Mouse (Mus musculus) heart, postnatal 14 days (tissue): ENCODE measurements around the gene Rad23a. TPM values are rescaled to one million over a fixed set of nuclear protein-coding genes. Genes with fewer than 3 reads are reported as not detected.
A peak's percentile ranks its signal among the peaks of the same experiment; 100 is the strongest.

Experiments used
- DNase-seq, 2 experiments: peaks; one replicate each; pipeline ENCODE4 v3.0.0; 2021 to 2022
- intact Hi-C: fragments of 180-260 bp; cut with DNase I; formaldehyde crosslinking; loops from one replicate; pipeline ENCODE4 v1.15.1; 2025
- total RNA-seq, 2 experiments: library from RNA; stranded (reverse); gene quantifications; 2 replicates each; pipeline ENCODE4 v1.2.3; 2021

Rad23a gene
- total RNA-seq, 2 experiments from 2014 or later, result 78.9 to 79.9 TPM

DNA sequence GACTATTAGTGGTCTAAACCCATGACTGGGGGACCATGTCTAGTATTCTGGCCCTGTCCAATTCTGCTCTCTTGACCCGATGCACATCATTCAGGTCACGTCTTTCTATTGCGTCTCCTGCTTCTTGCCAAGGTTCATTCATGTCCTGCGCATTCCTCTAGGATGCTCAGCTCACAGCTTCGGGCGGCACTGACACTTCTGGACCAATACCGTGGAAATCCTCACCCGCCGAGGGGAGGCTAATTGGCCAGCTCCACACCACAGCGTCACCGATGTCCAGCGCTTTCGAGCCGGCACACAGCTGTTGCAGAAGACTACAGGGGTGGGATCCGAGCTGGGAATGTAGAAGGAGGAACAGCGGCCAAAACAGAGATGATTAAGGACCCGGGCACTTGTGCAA is 24.3 kb downstream of the Rad23a start:
- intact Hi-C loops, result no loop called here
- DNase-seq, result no peak

DNA sequence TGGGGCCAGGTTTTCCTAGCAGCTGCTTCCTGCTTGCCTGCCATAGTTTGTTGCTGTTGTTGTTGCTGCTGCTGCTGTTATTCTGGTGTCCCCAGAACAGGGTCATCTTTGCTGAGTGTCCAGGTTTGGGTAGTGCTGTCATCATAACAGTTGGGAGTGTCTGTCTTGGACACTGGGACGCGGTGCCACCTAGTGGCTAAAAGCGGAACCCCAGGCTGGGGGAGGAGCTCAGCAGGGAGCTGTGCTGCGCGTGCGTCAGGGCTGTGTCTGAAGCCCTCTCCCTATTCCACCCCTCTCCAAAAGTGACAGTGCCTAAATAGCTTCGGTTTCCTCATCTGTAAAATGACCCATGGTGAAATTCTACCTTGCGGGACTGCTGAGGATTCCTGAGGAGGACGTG is 24.9 kb downstream of the Rad23a start:
- peak; percentile 97 to 100 for DNase-seq
- intact Hi-C loops, result loop anchor here (1.0 kb wide), 1 partner anchor 177 kb away; no protein-coding TSS in a partner anchor

DNA sequence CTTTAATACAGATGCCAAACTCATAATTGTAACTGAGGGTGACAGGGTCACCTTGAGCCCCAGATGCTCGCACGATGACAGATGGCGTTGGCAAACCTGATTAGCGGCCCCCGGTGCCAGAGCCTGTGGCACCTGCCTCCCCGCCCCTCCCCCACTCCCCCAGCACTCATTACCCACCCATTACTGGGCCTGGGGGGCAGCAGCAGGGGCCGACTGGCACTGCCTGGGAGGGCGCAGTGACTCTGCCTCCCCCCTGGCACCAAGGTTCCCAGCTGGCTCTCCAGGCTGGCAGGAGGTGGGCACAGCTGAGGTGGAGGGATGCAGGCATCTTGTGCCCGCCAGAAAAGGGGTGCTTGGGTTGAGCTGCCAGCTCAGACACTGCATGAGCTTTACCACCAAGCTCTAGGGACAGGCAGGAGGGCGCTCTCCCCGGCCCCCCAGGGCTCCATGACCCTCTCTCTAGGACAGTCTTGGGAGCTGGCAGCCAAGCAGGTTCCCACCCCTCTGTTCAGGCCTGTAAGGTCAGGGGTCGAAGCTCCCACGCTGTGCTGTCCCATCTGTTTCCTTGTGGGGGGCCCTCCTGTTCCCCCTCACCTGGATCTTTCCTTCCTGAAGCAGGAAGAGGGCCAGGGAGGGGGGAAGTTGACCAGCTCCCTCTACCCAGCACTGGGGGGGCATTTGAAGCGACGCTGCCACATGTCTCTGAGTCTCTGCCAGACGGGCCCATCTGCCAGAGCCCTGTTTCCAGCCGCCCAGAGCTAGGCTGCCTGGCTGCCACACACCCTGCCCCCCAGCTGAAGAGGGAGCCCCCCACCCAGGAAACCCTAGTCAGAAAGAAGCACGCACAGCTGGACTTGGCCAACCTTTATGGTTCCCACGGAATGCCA is 25.7 kb downstream of the Rad23a start:
- DNase-seq, result no peak
- intact Hi-C loops, result loop anchor here (1.0 to 5.0 kb wide), 2 partner anchors 176 to 452 kb away; no protein-coding TSS in a partner anchor

DNA sequence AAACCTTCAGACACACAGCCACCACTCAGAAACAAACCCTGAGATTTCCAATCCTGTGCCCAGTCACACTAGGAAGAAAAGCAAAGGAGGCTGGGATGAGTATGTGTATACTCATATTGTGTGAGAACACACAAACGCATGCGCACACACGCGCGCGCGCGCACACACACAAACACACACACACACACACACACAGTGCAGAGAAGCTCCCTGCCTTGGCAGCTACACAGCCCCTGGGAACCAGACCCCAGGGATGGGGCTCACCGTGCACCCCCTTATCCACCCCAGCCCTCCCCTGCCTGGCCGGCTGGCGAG is 26.3 kb downstream of the Rad23a start:
- intact Hi-C loops, result loop anchor here (5.0 kb wide), 1 partner anchor 452 kb away; no protein-coding TSS in a partner anchor
- no peak for DNase-seq

DNA sequence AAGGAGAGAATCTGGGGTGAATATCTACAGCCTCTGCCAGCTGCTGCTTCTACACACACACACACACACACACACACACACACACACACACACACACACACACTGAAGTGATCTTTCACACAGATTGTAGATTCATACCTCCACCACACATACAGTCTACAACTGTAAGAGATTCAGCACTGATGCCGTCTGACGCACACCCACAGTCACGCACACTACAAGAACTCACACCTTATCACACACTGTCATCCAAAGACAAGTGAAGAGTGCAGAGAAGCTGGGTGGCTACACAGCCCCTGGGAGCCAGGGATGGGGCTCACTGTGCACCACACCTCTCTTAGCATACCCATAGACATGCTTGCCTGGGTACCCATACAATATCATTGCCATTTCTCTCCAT is 26.6 kb downstream of the Rad23a start:
- no peak for DNase-seq
- intact Hi-C loops, result loop anchor here (2.0 to 5.0 kb wide), 4 partner anchors 55 to 452 kb away; no protein-coding TSS in a partner anchor

DNA sequence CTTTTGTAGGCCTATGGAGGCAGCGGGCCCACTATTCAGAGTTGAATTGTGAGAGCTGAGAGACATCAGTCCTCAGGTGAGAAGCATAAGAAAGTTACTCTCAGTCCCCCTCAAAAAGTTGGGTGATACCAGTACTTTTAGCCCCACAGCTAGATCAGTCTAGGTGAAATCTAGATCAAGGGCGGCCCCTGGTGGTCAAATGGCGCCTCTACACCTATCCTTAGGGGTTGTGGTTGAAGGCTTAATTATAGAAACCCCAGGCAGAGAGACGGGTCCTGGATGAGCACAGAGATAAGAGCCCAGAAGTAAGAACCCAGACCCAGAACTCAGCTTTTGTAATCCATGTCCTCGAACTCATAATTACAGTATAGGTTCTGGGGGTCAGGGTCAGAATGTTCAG is 27.4 kb downstream of the Rad23a start:
- peak; percentile 85 to 90 for DNase-seq
- intact Hi-C loops, result loop anchor here (2.0 to 5.0 kb wide), 4 partner anchors 54 to 451 kb away; no protein-coding TSS in a partner anchor

DNA sequence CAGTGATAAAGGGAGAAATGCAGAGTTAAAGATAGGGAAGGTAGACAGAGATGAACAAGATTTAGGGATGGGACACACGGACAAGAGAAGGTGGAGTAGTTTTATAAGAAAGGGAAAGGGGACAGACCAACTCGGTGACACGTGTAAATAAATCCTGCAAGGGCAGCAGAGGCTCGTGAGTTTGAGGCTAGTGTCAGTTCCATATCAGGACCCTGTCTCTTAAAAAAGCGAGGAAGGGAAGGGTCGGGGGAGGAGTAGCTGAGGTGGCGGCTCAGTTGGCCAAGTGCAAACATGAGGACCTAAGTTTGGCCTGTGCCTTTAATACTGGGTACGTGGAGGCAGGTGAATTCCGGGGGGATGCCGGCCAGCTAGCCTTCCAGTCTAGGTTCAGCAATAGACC is 29.2 kb downstream of the Rad23a start:
- intact Hi-C loops, result loop anchor here (1.0 to 5.0 kb wide), 2 partner anchors 102 to 449 kb away; no protein-coding TSS in a partner anchor
- DNase-seq, result no peak

DNA sequence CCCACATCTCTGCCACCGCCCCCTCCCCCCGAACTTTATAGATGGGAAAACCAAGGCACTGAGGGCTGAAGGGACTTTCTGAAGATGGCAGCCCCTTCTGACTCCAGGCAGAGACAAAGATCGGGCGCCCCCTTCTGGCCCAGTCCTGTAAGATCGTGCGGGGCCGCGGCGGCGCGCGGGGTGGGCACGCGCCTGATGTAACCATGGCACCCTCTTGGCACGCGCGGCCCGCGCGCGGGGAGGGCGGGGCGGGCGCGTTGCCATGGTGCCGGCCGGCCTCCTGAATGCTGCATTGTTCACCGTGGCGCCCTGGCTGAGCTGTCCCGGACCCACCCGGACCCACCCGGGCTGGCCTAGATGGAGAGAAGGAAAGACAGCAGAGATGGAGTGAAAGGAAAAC is 29.6 kb downstream of the Rad23a start:
- intact Hi-C loops, result loop anchor here (1.0 to 5.0 kb wide), 3 partner anchors 74 to 449 kb away; no protein-coding TSS in a partner anchor
- DNase-seq, result peak; percentile 96 to 98

DNA sequence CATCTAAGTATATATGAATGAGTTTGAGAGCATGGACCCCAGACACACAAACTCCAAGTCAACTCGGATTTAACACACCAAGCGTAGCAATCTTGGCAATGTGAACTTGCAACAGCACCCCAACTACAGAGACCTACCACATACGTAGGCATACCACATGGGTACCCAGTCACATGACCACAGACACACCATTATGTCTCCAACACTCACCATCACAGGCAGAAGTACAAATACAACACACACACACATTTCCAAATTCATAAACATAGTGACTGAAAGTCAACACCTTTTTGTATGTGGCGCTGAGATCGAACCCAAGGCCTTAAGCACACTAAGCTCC is 30.6 kb downstream of the Rad23a start:
- DNase-seq, result no peak
- intact Hi-C loops, result loop anchor here (1.0 to 5.0 kb wide), 2 partner anchors 73 to 448 kb away; no protein-coding TSS in a partner anchor

DNA sequence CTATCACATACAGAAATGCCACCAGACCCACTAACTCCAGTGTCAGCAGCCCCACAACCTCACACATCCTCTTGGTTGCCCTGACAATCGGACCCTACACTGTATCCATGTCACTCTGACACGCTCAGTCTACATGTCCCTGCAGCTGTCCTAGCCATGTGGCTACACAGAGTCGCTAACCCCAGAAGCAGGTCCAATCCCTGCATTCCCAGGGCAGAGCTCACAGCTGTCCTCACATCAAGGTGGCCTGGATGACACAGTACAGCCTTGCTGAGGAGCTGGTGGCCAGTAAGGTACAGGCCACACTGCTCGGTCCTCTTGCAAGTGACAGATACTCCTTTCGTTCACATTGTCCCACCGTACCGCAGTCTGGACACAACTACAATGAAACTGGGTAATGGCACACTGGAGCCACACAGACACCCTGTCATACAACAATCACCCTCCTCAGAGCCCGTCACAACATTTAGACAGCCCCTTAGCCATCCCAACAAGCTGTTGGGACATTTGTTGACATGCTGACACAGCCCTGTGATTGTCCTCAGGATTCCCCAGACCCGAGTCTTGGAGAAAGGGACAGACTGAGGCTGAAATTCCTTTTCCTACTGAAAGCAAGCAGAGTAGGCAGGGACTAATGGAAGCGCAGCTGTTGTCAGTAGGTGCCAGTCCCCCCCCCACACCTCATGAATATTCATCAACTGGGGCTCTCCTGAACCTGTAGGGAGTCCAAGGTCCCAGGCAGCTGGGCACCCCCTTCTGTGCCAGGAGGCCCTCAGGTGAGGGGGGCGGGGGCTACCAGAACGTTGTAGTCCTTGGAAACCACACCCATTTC is 31.1 kb downstream of the Rad23a start:
- no peak for DNase-seq
- intact Hi-C loops, result no loop called here

DNA sequence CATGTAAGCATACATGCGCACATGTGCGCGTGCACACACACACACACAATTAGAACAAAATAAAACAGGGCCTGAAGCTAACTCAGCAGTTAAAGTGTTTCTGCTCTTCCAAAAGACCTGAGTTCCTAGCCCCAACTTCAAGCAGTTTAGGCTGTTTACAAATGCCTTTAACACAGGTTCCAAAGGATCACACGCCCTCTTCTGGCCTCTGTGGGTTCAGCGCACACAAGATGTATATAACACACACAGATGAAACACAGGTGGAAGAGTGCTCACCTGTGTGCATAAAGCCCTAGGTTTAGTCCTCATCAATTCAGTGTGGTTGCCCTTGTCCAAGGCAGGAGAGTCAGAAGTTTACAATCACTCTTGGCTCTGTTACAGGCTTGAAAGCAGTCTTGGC is 34.4 kb downstream of the Rad23a start:
- intact Hi-C loops, result no loop called here
- no peak for DNase-seq

DNA sequence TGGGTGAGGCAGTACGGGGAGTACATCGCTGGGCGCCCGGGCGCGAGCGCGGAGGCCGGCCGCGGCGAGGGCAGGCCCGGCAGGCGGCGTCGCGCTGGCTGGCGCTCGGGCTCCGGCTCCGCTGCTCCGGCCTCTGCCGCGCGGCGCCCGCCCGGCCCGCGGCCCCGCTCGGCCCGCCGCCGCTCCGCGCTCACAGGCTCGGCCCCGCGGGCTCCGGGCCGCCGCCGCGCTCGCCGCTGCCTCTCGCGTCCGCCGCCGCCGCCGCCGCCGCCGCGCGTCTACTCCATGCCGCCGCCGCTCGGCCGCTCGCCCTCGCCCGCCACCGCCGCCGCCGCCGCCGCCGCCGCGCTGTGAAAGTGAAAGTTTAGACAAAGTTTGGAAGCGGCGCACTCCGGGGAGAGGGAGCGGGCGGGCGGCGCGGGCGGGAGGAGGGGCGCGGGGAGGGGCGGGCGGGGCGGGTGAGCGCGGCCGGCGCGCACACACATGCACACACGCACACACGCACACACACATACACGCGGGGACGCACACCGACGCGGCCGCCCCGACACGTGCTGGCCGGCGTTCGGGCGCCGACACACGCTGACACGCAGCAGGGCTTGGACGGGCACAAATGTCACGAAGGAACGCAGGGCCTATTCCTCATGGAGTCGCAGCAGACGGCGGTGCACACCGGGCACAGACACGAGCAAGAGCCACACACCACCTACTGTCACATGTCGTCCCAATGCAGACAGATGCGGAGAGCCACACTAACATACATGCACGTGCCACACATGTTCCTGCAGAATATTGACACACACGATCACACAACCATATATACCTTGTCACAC is 40.2 kb downstream of the Rad23a start, which contains the start of gene Nfix:
Nfix (minus strand) TSS at position 346 of the 833 bp plus-strand sequence.
- peak; percentile 80 to 85 for DNase-seq
- intact Hi-C loops, result loop anchor here (2.0 to 5.0 kb wide), 2 partner anchors 15 to 38 kb away; no protein-coding TSS in a partner anchor

DNA sequence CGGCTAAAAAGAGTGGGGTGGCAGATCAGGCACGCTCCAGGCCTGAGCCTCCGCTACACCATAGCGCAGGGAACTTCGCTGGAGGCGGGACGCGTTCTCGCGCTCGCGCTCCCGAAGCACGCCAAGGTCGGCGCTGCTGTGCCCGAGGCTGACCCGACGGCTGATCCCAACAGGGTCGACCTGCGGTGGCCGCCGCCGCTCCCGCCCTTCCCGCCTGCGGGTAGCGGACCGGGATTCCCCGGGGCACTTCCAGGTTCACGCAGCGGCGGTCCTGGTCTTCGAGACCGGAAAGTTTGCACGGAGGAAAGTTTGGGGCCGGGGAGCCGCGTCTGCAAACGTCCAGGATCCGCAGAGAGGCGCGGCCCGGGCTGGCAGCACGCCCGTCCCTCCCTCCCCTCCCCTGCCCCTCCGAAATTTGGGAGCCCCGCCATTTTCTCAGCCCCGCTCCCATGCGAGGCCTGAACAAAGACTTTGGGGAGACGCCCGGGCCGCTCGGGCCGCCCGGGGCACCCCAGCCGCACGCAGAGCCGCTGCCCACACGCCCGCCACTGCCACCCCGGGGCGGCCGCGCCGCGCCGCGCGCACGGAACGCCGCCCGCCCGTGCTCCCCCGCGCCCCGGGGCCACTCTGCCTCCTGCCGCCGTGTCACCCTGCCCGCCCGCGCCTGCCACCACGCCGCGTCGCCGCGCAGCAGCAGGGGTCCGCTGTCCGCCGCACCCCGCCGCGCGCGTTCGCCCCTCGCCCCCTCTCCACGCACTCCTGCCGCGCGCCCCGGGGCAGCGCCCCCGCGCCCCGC is 41.1 kb downstream of the Rad23a start:
- intact Hi-C loops, result loop anchor here (2.0 to 5.0 kb wide), 2 partner anchors 15 to 37 kb away; no protein-coding TSS in a partner anchor

DNA sequence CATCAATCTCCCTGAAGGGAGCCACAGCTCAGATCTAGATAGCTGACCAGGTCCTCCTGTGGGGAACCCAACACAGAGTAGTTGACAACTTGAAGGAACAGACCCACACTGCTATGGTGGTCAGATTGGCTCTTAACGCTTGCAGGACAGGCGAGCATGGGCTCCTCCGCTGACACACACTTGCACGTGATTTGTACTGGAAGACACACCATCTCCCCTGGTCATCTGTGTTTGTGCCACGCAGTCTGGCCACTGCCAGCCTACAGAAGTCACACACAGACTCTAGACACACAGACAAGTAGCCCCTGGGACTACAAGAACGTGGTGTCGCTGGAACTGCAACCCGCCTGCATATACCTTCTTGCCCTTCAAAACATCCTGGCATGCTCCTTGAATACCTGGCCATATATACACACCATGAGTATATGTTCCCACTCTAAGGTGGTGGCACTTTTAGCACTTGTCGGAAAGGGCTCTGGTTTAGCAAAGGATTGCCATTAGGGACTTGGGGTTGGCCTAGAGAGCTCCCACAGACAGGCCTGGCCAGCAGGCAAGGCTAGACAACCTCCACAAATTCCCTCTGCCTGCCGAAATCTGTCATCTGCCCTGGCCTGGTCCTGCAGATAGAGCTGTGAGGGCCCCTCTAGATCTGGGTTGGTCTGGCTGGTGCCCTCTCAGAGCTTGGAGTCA is 41.9 kb downstream of the Rad23a start:
- intact Hi-C loops, result loop anchor here (2.0 to 5.0 kb wide), 2 partner anchors 14 to 36 kb away; no protein-coding TSS in a partner anchor

More for the DNA sequence above, 41.1 kb downstream of the Rad23a start:
- DNase-seq, result peak; percentile 74 to 79

DNA sequence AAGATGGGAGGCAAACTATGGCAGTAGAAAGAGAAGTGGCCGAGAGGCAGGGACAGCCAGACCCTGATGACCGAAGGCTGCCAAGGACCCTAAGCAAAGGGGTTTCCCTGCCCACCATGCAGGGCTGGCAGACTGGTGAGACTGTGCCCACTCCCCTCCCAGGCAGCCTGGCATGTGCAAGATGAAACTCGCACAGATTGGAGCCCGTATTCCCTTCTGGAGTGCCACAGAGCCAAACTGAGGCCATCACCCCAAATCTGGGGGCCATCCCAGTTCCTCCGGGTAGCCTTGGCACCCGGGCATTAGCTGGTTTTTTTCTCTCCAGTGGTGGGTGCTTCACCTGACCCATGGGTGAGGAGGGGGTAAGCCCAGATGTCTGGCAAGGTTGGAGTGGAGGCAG is 42.5 kb downstream of the Rad23a start:
- intact Hi-C loops, result loop anchor here (2.0 to 5.0 kb wide), 3 partner anchors 13 to 36 kb away; no protein-coding TSS in a partner anchor
- no peak for DNase-seq

More for the DNA sequence above, 41.9 kb downstream of the Rad23a start:
- no peak for DNase-seq

DNA sequence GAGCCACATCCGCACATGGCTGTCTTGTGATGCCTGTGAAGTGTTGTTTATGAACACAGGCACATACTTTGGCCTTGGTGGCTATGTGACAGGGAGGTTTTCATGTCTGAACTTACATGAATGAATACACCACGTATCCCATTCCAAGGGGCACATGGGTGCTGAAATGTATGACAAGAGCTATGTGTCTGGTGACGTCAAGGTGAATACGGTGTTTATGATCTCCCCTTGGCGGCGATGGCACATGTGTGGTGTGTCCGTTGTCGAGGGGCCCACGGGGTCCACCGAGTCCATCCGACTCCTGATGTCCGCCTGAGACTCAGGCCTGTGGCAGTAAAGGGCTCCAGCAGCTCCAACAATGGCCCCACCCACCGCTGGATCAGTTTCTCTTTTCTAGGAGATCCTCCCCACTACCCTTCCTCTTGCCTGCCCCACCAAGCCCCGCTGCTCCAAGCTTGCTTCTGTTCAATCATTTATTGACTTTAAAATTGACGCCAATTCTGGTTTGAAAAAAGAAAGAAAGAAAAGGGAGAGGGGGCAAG is 43.1 kb downstream of the Rad23a start:
- intact Hi-C loops, result loop anchor here (2.0 to 5.0 kb wide), 2 partner anchors 21 to 35 kb away; no protein-coding TSS in a partner anchor
- no peak for DNase-seq

DNA sequence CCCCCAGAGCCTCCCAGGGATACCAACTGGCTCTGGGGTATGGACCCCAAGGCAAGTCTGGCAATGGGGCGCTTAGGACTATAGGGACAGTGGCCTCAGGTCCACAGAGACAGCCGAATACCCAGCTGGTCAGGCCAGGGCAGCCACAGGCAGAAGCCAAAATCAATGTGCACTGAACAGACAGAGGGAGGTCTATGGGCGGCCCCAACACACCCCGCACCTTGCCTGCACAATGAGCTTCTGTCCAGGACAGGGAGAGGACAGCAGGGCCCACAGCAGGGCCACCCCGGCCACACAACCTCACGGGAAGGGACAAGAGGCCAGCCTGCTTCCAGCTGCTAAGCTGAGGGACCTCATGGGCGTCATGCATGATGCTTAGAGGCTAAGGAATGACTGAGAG is 46.0 kb downstream of the Rad23a start:
- peak; percentile 33 to 51 for DNase-seq
- intact Hi-C loops, result no loop called here
